Mouse (Mus musculus) heart, embryonic 14.5 days (tissue): ENCODE results near the gene Ppp1r1b. TPM values are rescaled to one million over a fixed set of nuclear protein-coding genes. Genes with fewer than 3 reads are reported as not detected.

Experiments
- ATAC-seq: fragments of 200-750 bp; cut with Nextera tagmentation; 2 replicates; pipeline ENCODE4 v1.8.0; 2017; ENCODE audit warnings: low read depth, moderate TSS enrichment; ENCODE audit not compliant: insufficient number of reproducible peaks, insufficient read depth, low FRiP score
- H3K27ac ChIP-seq, 2 experiments: fragments of 200-500 bp in 1 of 2; fragments of 300-500 bp in 1 of 2; sonication (generic) in 1 of 2; replicated peaks in 1 of 2; 2 replicates each; pipeline ENCODE4 v1.5.1; 2012 to 2014; ENCODE audit warnings: low read depth in 2 of 2, low read length in 2 of 2, control low read depth in 1 of 2, mild to moderate bottlenecking in 1 of 2, mixed read lengths in 1 of 2; ENCODE audit not compliant: control insufficient read depth in 1 of 2, insufficient read depth in 1 of 2
- H3K27me3 ChIP-seq: fragments of 300-500 bp; sonication (generic); 2 replicates; pipeline ENCODE4 v1.6.1; 2014; ENCODE audit warnings: mild to moderate bottlenecking, low read length, control low read depth; ENCODE audit not compliant: control insufficient read depth, insufficient read depth
- H3K36me3 ChIP-seq: fragments of 300-500 bp; sonication (generic); 2 replicates; pipeline ENCODE4 v1.6.1; 2014; ENCODE audit warnings: mild to moderate bottlenecking, control low read depth, low read length, mixed read lengths; ENCODE audit not compliant: control insufficient read depth, insufficient read depth
- H3K4me1 ChIP-seq, 2 experiments: fragments of 200-500 bp in 1 of 2; fragments of 300-500 bp in 1 of 2; sonication (generic) in 1 of 2; 2 replicates each; pipeline ENCODE4 v1.6.1; 2012 to 2014; ENCODE audit warnings: low read length in 2 of 2, control low read depth in 1 of 2, mixed read lengths in 1 of 2; ENCODE audit not compliant: control insufficient read depth in 2 of 2, insufficient read depth in 2 of 2
- H3K4me2 ChIP-seq: fragments of 300-500 bp; sonication (generic); 2 replicates; pipeline ENCODE4 v1.6.1; 2014; ENCODE audit warnings: mild to moderate bottlenecking, low read length
- H3K4me3 ChIP-seq, 2 experiments: fragments of 200-500 bp in 1 of 2; fragments of 300-500 bp in 1 of 2; sonication (generic) in 1 of 2; 2 replicates each; pipeline ENCODE4 v1.5.1; 2012 to 2014; ENCODE audit warnings: low read length in 2 of 2, mild to moderate bottlenecking in 2 of 2, control low read depth in 1 of 2, low read depth in 1 of 2, moderate library complexity in 1 of 2; ENCODE audit not compliant: control insufficient read depth in 1 of 2, insufficient read depth in 1 of 2
- H3K9ac ChIP-seq: fragments of 300-500 bp; sonication (generic); 2 replicates; pipeline ENCODE4 v1.6.1; 2014; ENCODE audit warnings: mild to moderate bottlenecking, low read length
- H3K9me3 ChIP-seq: fragments of 300-500 bp; sonication (generic); 2 replicates; pipeline ENCODE4 v1.6.1; 2016; ENCODE audit warnings: low read length, control low read depth; ENCODE audit not compliant: control insufficient read depth
- WGBS: fragments of 180-500 bp; shearing (Covaris S2); extraction: QIAGEN DNeasy Blood & Tissue Kit; methylation state at CpG from one replicate; pipeline ENCODE4 v1.1.7; 2014; 5-methylcytosine and 5-hydroxymethylcytosine counted together
- polyA plus RNA-seq: library from polyadenylated mRNA; unstranded; fragments of >200 nt; fragmentation: Nextera tagmentation; extraction: Ambion mirVana; gene quantifications from 2 replicates; pipeline ENCODE4 v1.2.1, GENCODE M21; 2014

Gene Ppp1r1b
- polyA plus RNA-seq, 1 experiment from 2014 or later = 42.2 TPM

GRCm38 (mm10) chr11:98341174-98341573 lies 7.0 kb upstream of the Ppp1r1b start:
- Histone ChIP-seq H3K4me1 (peaks cover 11 to 21% of the 10 kb centered on the region in 2 experiments; a peak in 3 of 4 replicates), H3K9me3 (no peaks in the 10 kb centered on the region), H3K4me2 (no peak overlapping the region), H3K27me3 (peaks cover 53% of the 10 kb centered on the region), H3K9ac (no peak overlapping the region), H3K36me3 (no peaks in the 10 kb centered on the region), H3K4me3 (no peak overlapping the region), H3K27ac (no peak overlapping the region)
- WGBS = 62% methylated on average over 4 of the region's 4 CpGs
- ATAC-seq = no peak

- H3K9me3 ChIP-seq = no peaks in the 10 kb centered on the region
- no peak overlapping the region for H3K27ac ChIP-seq
- H3K4me1 ChIP-seq = peaks cover 14 to 30% of the 10 kb centered on the region in 2 experiments; a peak in 3 of 4 replicates
- 3% methylated on average over 29 of the region's 29 CpGs for WGBS
- peak overlapping the region; percentile 72 for H3K9ac ChIP-seq
- peaks cover 53% of the 10 kb centered on the region for H3K27me3 ChIP-seq
- peak overlapping the region; percentile 44 to 47 for H3K4me3 ChIP-seq
- peak overlapping the region; percentile 84 for H3K4me2 ChIP-seq
- no peaks in the 10 kb centered on the region for H3K36me3 ChIP-seq
- ATAC-seq = peak; percentile 19; the same call in 1 of the 2 replicates
These were observed 5.9 kb upstream of the Ppp1r1b start for GRCm38 (mm10) chr11:98342000-98342945.

- Histone ChIP-seq H3K4me3 (peak overlapping the region; percentile 21 to 27; a peak in 3 of 4 replicates), H3K4me2 (peak overlapping the region; percentile 58), H3K9ac (peak overlapping the region; percentile 6; the same call in 1 of the 2 replicates), H3K36me3 (no peaks in the 10 kb centered on the region), H3K27me3 (peaks cover 46% of the 10 kb centered on the region), H3K27ac (no peak overlapping the region), H3K9me3 (no peaks in the 10 kb centered on the region), H3K4me1 (peaks cover 24 to 33% of the 10 kb centered on the region in 2 experiments)
- WGBS = 1% methylated on average over 14 of the region's 14 CpGs
- ATAC-seq = no peak
These were observed 3.0 kb upstream of the Ppp1r1b start for GRCm38 (mm10) chr11:98345253-98345652.

GRCm38 (mm10) chr11:98346168-98346567 lies 2.0 kb upstream of the Ppp1r1b start:
- H3K27me3 ChIP-seq = peaks cover 47% of the 10 kb centered on the region
- WGBS = 23% methylated on average over 9 of the region's 9 CpGs
- H3K27ac ChIP-seq = no peak overlapping the region
- no peaks in the 10 kb centered on the region for H3K9me3 ChIP-seq
- no peaks in the 10 kb centered on the region for H3K36me3 ChIP-seq
- no peak for ATAC-seq
- H3K4me1 ChIP-seq = peaks cover 24 to 37% of the 10 kb centered on the region in 2 experiments
- H3K4me3 ChIP-seq = no peak overlapping the region
- H3K4me2 ChIP-seq = peak overlapping the region; percentile 13; the same call in 1 of the 2 replicates
- no peak overlapping the region; the same call in 1 of the 2 replicates for H3K9ac ChIP-seq

- Histone ChIP-seq H3K9me3 (no peaks in the 10 kb centered on the region), H3K4me2 (peak overlapping the region; percentile 94), H3K27me3 (peaks cover 52% of the 10 kb centered on the region), H3K4me1 (peaks cover 21 to 29% of the 10 kb centered on the region in 2 experiments), H3K36me3 (no peaks in the 10 kb centered on the region), H3K9ac (peak overlapping the region; percentile 78; the same call in 1 of the 2 replicates), H3K4me3 (peak overlapping the region; percentile 59 to 72; a peak in 3 of 4 replicates), H3K27ac (no peak overlapping the region)
- WGBS = 9% methylated on average over 8 of the region's 12 CpGs
- no peak for ATAC-seq
These were observed 670 bp upstream of the Ppp1r1b start for GRCm38 (mm10) chr11:98347385-98348082.

GRCm38 (mm10) chr11:98349308-98349707 lies 1.1 kb downstream of the Ppp1r1b start:
- Histone ChIP-seq H3K36me3 (no peaks in the 10 kb centered on the region), H3K9ac (peak overlapping the region; percentile 78), H3K27me3 (peaks cover 56% of the 10 kb centered on the region), H3K9me3 (no peaks in the 10 kb centered on the region), H3K4me3 (peak overlapping the region; percentile 59 to 72), H3K4me1 (peaks cover 17 to 26% of the 10 kb centered on the region in 2 experiments), H3K4me2 (peak overlapping the region; percentile 94), H3K27ac (no peak overlapping the region)
- 10% methylated on average over 9 of the region's 9 CpGs for WGBS
- ATAC-seq = no peak

- Histone ChIP-seq H3K36me3 (no peaks in the 10 kb centered on the region), H3K4me2 (no peak overlapping the region), H3K4me3 (no peak overlapping the region), H3K4me1 (peaks cover 17 to 29% of the 10 kb centered on the region in 2 experiments), H3K27me3 (peaks cover 41% of the 10 kb centered on the region), H3K9me3 (no peaks in the 10 kb centered on the region), H3K27ac (no peak overlapping the region), H3K9ac (no peak overlapping the region)
- WGBS = 75% methylated on average over 18 of the region's 18 CpGs
- ATAC-seq = no peak
These were observed 4.2 kb downstream of the Ppp1r1b start for GRCm38 (mm10) chr11:98352272-98352990.
